Mouse (Mus musculus) limb, embryonic 10.5 days (tissue): ENCODE measurements around the gene Gng12. TPM values are rescaled to one million over a fixed set of nuclear protein-coding genes. Genes with fewer than 3 reads are reported as not detected.

Experiments
- polyA plus RNA-seq: library from polyadenylated mRNA; unstranded; fragments of >200 nt; fragmentation: Nextera tagmentation; extraction: Ambion mirVana; gene quantifications from 2 replicates; pipeline ENCODE4 v1.2.1, GENCODE M21; 2016

Gng12 gene
- polyA plus RNA-seq, 1 experiment from 2014 or later, result 61.2 TPM

Other genes with a start within 250 kb of the Gng12 start
- not detected in 2 replicates for gene Vmn1r35, start 210.5 kb upstream of the Gng12 start, polyA plus RNA-seq
- gene Vmn1r36, start 177.2 kb upstream of the Gng12 start, polyA plus RNA-seq, result not detected in 2 replicates
- not detected in 2 replicates for gene Vmn1r37, start 167.0 kb upstream of the Gng12 start, polyA plus RNA-seq
- not detected in 2 replicates for gene Vmn1r38, start 113.8 kb upstream of the Gng12 start, polyA plus RNA-seq
- gene Vmn1r39, start 85.8 kb upstream of the Gng12 start, polyA plus RNA-seq, result not detected in 2 replicates
- gene Gadd45a, start 141.1 kb downstream of the Gng12 start, polyA plus RNA-seq, result 17.3 and 18.6 TPM in 2 replicates